Mouse (Mus musculus) left cerebral cortex, adult 18-20 months (tissue): ENCODE data around the gene Nup54. TPM values are rescaled to one million over a fixed set of nuclear protein-coding genes. Genes with fewer than 3 reads are reported as not detected.
A peak's percentile ranks its signal among the peaks of the same experiment; 100 is the strongest.

ENCODE experiments used
- DNase-seq, 2 experiments: peaks; one replicate each; pipeline ENCODE4 v3.0.0; 2021 to 2022; ENCODE audit warnings: low spot score in 2 of 2, mixed read lengths in 1 of 2
- total RNA-seq, 2 experiments: library from RNA; stranded (reverse); gene quantifications; 2 replicates each; pipeline ENCODE4 v1.2.3; 2021

The Nup54 gene
- total RNA-seq, 2 experiments from 2014 or later, result 26.7 to 27.1 TPM

DNA sequence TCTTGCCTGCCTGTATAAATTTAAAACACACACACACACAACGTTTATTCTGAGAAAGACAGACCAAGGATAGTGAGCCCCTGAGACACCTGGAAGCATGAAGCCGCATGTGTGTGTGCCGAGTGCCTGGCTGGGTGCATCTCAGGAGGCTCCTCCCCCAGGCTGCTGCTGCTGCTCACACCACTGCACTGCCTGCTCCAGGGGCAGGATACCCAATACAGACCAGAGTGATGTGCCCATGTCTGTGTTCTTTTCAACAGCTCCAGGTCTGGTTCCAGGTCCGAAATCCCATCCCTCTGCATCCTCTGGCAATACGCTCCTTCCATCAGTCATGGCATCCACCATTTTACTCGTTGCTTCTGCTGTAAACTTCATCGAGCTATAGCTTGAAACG, 21.0 kb downstream of the Nup54 start:
- no peak for DNase-seq

DNA sequence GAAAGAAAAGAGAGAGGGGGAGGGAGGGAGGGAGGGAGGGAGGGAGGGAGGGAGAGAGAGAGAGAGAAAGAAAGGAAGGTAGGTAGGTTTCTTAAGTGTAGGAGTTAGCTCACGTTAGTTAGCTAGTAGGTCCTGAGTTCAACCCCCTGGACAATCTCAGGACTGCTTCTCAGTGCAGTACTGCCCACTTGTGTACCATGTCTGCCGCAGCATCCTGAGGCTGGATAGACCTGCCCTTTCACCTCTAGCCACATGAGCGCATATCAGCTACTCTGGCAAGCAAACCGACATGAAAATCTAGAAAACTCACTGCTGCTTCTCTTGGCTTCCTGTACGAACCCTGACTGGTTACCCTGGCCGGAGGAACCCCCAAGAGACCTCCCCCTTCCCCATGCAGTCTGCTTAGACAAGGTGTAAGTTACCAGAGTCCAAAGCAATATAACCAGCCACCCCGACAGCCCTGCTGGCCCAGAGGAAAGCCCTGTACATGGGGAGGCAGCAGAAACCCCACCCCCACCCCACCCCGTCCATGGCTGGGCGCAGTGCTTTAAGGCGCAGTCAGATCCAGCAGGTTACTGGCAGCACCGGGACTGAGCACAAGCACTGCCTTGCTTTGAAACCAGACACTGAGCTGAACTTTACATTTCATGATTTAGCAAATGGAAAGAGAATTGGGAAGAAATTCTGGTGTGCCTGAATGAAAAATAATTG, 21.6 kb downstream of the Nup54 start:
- DNase-seq, result no peak

DNA sequence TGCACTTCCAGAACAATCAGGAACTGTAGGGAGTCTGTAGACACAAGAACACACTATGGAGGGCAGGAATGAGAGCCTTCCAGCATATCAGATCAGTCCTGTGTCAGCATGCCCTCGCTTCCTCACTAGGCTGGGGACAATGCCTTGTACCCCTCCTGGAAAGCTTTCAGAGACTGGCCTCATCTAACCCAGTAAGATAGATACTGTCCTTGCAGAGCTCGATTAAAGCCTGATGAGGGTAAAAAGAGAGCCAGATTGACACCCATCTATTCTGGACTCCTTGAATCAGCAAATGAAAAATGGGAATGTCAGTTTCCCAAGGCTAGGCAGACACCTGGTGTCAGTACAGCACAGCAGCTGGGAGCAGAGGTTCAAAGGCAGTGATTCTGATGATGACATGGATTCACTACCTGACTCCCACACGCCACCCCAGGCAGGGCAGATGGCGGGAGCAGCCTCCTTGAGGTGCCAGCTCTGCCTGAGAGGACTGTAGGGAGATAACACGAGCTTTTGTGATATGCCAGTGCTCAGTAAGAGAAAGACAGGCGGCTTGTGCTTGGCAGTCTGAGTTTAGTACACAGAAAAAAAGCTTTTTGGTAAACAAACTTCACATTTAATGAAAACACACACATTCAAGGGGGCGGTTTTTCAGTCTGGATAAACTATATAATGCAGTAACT, 23.4 kb downstream of the Nup54 start:
- DNase-seq, result no peak

DNA sequence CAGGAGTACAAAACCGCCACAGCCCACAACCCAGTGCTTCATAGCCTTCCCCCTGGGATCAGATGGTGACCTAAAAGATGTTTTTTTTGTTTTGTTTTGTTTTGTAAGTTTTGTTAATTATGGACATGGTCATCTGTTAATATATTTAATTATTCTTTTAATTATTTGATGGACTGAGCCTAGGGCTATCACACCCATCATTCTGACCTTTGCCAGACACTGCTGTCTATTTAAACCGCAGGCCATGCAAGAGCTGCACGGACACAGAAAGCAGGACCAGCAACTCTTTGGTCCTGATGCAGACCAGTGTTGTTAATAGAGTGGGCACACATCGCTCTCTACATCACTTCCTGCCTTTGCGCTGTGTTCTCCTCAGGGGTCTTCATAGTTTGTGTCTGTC, 24.5 kb downstream of the Nup54 start:
- DNase-seq, result no peak

DNA sequence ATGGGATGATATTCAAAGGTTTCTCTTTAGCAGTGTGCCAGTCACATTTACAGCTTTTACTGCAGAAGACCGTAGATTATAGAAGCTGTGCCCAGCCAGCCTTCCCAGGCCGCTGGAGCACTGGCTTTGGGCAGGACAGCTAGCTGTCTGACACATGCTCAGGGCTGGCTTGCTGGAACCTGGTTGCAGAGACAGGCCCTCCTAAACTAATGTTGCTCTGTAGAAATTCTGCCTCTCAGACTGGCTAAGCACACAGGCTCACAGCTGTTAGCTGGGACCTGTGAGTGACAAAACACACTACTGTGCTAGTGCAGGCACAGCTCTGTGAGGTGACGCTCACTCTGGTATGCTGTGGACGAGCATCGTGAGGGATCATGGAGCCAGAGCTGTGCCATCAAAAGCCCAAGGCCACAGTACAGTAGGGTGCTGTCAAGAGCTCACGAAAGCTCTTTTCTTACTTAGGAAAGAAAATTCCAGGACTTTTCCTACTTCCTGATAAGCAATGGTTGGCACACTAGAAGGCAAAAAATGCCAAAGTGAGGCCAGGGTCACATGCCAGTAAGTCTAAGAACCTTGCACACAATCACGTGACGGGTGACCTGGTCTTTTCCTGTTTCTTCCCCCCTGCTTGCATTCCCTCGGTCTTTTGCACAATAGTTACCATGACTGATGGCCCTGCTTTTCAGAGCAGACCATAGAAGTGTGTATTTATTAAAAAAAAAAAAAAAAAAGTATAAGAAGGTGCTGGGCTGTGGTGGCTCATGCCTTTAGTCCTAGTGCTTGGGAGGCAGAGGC, 25.5 kb downstream of the Nup54 start:
- no peak for DNase-seq

DNA sequence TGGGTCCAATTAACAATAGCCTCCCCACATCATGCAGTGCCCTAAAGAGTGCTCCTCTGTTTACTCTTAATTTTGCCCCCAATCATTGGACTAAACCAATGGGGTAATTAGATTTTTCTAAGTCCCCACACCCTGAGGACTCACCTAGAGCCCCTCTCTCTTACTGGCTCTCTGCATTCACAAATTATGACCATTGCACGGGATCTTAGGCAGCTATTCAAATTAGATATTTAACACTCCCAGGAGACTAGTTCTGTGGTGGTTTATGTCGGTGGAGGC, 30.7 kb downstream of the Nup54 start:
- no peak for DNase-seq

DNA sequence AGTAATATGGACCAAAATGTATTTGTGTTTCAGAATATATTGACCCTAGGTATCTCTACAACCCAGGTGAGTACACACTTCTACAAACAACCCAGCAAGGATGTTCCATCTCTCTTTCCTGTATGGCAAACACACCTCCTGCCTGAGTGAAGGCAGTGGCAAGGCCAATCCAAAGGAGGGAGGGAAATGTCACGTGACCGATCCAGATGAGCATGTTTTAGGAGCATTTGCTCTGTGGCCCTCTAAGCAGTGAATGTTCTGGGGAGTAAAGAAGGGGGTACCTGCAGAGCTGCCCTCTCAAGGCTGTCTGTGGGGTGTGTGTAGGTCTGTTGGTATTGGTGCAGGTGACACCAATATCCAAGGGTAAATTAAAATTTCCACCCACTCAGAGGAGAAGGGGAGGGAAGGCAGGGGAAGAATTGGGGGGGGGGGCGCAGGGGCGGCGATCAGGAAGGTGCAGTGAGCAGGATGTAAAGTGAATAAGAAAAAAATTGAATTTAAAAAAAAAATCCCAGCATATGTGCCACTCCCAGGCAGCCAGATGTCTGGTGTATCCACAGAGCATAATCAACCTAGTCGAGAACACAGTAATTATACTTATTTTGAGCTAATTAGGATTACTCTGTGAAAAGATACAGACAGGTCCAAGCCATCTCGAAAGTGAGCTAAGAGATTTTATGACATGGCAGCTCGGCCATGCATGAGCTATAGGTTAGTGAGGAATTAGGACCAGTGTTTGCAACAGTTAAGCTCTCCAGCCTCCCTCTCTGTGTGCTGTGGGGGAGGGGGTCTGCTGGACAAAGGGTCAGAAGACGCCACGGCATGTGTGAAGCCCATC, 31.2 kb downstream of the Nup54 start:
- DNase-seq, result no peak

DNA sequence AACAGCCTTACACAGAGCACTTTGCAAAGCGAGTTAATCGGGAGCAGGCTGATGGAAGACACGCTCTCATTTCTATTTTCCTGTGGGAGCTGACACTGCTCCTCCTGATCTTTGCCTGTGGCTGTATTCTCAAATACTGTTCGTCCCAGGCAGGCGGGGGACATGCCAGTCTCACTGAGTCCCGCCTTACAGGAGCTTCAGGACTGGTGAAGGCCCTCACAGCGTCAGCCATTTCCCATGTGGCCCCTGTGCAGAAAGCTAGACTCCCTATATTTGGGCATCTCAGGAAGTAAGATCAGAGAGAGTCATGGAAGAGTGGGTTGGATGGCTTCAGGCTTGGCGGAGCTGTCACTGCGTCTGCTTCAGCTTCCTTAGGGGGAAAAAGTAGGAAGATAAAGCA, 32.2 kb downstream of the Nup54 start:
- no peak for DNase-seq

DNA sequence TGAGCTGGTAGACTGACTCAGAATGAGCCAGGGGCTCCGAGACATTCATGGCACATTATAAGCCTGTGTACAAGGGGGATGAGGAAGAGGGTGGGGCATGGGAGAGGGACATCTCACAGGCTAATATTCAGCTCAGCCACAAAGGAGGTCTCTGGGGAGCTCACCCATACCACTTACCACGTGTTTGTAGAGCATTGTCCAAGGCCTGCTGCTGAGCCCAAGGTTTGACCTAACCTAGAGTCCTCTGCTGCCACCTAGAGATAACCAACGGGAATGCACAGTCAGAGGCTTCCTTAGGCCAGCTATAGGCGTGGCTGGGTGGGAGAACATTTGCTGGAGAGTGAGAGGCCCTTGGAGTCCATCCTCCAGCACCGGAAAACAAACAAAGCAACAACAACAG, 36.9 kb downstream of the Nup54 start:
- peak; percentile 69 to 80 for DNase-seq

DNA sequence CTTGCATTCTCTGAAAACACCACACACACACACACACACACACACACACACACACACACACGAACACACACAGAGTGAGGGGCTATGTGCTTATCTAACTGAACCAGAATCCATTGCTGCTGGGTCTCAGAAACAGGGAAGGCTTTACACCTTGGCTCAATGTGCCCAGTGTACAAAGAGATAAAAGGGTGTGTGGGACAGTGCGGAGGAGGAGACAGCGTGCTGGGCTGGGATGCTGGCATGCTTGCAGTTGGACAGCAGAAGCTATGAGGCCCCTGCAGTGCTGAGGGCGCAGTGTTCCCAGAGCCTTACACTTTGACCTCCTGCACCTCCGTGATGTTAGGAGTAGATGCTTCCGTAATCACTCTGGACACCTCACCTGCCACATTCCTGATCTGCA, 38.5 kb downstream of the Nup54 start:
- DNase-seq, result no peak

DNA sequence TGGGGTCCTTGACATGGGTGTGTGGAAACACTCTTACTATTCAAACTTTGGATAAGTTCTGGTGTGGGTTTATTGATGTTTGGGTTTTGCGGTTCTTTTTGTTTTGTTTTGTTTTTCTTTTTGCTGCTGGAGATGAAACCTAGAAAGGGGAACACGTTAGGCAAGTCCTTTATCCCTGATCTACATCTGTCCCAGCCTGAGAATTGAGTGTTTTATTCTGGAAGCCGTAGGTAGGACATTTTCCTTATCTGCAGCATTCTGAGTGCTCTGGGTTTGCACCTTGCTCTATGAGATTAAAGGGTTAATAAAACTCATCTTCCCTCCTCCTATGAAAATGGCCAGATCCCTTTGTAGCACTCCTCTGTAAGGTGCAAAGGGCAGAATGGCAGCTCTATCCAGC, 39.3 kb downstream of the Nup54 start:
- DNase-seq, result no peak

DNA sequence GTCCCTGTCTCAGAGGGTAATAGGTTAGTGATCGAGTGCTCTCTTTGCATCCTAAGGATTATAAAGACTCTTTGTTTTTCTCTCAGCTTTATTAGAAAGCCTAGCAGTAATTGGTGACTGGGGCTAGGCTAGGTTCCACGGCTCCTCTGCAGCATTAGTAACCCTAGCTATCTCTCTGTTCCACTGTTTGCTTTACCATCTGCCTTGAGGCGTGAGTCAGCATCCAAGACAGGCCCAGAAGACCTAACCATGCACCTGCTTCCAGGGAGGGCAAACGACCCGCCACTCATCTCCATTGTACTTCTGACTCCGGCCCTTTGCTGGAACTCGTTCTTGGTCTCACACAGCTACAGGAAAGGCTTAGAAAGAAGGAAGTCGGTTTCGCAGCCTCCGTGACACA, 41.2 kb downstream of the Nup54 start:
- no peak for DNase-seq

DNA sequence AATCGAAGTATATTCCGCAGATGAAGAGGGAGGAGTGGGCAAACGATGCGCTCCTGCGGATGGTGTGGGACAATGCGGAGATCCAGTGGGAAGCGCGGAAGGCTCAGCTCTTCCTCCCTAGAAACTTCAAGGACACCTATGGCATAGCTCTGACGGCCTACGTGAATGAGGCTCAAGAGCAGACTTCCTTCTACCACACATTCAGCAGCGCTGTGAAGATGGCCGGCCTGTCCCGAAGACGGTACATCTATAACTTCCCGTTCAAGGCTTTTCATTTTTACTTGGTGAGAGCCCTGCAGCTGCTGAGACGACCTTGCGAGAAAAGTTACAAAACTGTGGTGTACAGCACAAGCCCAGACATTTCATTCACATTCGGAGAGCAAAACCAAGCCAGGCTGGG, 42.5 kb downstream of the Nup54 start:
- DNase-seq, result no peak

DNA sequence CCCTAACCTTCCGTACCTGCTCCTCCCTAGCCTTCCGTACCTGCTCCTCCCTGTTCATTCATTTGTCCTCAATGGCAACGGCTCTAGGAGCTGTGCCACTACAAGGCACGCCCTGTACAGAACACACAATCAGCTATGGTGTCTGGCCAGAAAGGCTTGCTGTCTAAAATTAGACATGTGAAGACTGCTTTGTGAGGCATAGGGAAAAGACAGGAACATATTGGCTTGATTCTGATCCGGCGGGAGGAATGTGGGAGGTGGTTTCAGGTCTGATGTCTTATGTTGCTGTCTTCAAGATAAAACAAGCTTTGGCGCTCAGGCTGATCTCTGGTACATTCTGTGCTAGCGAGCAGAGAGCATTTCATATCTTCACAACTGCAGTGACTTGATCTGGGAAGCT, 44.4 kb downstream of the Nup54 start:
- DNase-seq, result peak in 1 of 2 experiments; percentile 11

DNA sequence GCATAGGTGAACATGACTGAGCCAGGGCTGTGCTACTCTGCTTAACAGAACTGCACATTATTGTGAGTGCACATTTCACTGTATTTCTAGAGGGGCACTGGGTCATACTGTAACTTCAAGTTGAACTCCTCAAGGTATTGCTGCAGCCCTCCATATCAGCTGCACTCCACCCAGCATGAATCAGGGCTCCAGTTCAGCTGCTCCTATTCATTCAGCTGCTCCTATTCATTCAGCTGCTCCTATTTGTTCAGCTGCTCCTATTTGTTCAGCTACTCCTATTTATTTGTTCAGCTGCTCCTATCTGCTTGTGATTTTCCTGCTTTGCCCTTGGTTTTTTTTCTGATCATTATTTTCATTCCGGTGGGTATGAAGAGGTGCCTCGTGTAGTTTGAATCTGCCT, 45.0 kb downstream of the Nup54 start:
- no peak for DNase-seq

DNA sequence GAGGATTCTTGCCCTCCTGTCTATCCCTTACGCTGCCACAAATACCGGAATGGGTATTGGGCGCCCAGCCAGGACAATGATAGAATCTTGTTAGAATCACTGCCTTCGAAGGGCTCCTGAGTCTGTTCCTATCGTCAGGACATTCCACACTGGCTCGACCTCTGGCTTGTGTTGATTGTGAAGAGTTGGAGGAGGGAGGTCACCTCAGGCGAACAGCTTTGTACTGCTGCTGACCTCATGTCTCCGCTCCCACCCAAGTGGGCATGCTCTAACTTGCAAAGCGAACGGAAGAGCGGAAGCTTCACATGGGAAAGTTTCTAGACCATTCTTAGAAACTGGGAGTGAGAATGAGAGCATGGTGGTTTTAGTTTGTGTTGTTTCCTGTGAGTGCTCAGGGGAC, 47.6 kb downstream of the Nup54 start:
- no peak for DNase-seq

DNA sequence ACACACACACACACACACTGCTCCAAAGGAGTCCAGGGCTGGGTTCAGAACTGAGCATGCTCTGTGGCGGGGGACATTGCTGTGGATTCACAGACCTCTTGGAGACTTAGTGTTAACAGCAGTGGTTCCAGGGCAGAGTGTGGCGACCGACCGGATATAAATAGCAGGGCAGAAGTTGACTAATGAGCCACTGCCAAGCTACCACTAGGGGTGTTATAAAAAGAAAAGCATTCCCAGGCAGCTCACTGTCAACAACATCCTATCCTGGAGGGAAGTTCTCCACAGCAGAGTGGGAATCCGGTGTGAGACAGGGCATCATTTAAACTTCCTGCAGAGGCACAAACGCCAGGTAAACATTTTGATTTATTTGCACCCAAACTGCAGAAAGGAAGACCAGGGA, 48.4 kb downstream of the Nup54 start:
- DNase-seq, result no peak

DNA sequence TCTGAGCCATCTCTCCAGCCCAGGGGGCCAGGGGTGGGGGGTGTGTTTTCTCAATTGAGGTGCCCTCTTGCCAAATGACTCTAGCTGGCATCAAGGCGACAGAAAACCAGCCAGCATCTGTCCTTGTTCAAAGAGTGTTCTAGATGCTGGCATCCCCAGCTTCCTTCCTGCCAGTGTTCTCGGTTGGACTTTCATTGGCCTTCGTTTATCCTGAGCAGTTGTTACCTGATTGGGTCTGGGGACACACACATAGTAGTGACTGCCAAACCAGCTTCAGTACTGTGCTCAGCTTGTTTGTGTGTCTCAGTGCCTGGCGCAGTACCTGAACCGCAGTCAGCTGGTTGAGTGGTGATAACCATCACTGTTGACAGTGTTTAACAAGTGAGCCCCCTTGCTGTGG, 48.9 kb downstream of the Nup54 start:
- no peak for DNase-seq

DNA sequence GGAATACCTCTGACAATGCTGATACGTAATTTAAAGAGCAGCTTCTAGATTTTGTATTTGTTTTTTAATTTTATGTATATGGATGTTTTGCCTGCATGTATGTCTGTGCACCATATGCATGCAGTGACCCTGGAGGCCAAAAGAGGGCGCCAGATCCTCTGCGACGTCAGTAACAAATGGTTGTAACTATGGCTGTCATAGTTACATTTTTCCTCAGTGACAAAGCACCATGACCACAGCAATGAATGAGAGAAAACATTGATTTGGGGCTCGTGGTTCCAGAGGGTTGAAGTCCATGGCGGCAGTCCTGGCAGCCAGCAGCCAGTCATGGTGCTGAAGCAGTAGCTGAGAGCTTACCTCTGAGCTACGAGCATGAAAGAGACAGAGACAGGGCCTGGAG, 50.2 kb downstream of the Nup54 start:
- no peak for DNase-seq

DNA sequence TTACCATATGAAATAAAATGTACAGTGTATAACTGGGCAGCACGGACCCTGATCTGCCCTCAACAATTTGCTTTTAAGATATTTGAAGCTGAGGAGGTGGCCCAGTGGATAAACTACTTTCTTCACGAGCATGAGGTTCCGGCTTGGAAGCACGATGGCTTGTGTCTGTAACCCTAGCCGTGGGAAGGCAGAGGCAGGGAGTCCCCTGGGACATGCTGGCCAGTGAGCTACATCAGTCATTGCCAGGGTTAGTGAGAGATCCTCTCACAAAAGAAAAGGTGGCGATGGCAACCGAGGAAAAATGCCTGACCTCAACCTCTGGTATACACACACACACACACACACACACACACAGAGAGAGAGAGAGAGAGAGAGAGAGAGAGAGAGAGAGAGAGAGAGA, 51.3 kb downstream of the Nup54 start:
- DNase-seq, result no peak

DNA sequence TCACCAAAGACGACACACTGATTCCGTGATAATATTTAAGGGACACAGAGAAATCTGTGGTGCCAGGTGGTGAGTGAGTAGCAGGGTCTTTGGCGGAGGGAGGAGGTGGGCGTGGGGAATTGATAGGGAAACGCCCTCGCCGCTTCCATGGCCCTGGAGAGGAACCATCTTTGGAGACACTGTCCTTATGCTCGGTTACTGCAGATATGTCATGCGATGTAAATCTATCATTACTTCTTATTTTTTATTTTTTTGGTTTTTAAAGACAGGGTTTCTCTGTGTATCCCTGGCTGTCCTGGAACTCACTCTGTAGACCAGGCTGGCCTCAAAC, 52.7 kb downstream of the Nup54 start:
- no peak for DNase-seq
